Comparison of ENCODE assay signal across 23 mouse cellular contexts in genomic region chr10:8847974-8848373, GRCm38 (mm10). TPM values are rescaled to one million over a fixed set of nuclear protein-coding genes. Genes with fewer than 3 reads are reported as not detected.
DNase-seq lines count a peak whose midpoint lies in the region; ATAC-seq lines count a peak whose summit lies in the region.
"Had no signal": no experiment of that assay in that cellular context is flagged by ENCODE, and none has a peak within 500 bp of the region (broad histone marks: within the 10 kb centered on the region; RNA-seq: fewer than 3 reads in every experiment).

No protein-coding gene starts in this region.

- no peak overlapping the region for H3K4me3 ChIP-seq in forebrain, embryonic 14.5 days (ENCODE audit: low read depth, low read length)
- no peak overlapping the region for H3K4me3 ChIP-seq in forebrain, embryonic 10.5 days
- no peak overlapping the region for H3K4me3 ChIP-seq in neural tube, embryonic 11.5 days (ENCODE audit: low read depth, low read length)
- H3K4me3 ChIP-seq in limb, embryonic 10.5 days = no peak overlapping the region
- H3K4me3 ChIP-seq: embryonic facial prominence, embryonic 15.5 days; heart, embryonic 10.5 days; layer of hippocampus, adult 2 months; liver, embryonic 13.5 days; midbrain, embryonic 12.5 days; neural tube, embryonic 12.5 days; stomach, embryonic 15.5 days had no signal

- H3K4me1 ChIP-seq in forebrain, embryonic 14.5 days (ENCODE audit: control insufficient read depth, insufficient read depth, low read length) = no peaks in the 10 kb centered on the region
- H3K4me1 ChIP-seq in forebrain, embryonic 10.5 days = peaks cover 18% of the 10 kb centered on the region
- H3K4me1 ChIP-seq in neural tube, embryonic 11.5 days (ENCODE audit: control insufficient read depth, insufficient read depth, low read length) = no peaks in the 10 kb centered on the region
- peaks cover 44% of the 10 kb centered on the region for H3K4me1 ChIP-seq in limb, embryonic 10.5 days
- H3K4me1 ChIP-seq: embryonic facial prominence, embryonic 15.5 days; liver, embryonic 13.5 days; midbrain, embryonic 12.5 days; neural tube, embryonic 12.5 days; stomach, embryonic 15.5 days had no signal

- no peak overlapping the region for H3K27ac ChIP-seq in forebrain, embryonic 14.5 days (ENCODE audit: low read depth, low read length)
- H3K27ac ChIP-seq in forebrain, embryonic 10.5 days = no peak overlapping the region
- H3K27ac ChIP-seq in neural tube, embryonic 11.5 days (ENCODE audit: low read depth, low read length) = 0 out of 2 replicates have a peak overlapping the region, but pooled peaks have one; percentile 29
- H3K27ac ChIP-seq in limb, embryonic 10.5 days = 0 out of 2 replicates have a peak overlapping the region, but pooled peaks have one; percentile 2
- H3K27ac ChIP-seq: embryonic facial prominence, embryonic 15.5 days; heart, embryonic 10.5 days; layer of hippocampus, adult 2 months; liver, embryonic 13.5 days; midbrain, embryonic 12.5 days; neural tube, embryonic 12.5 days; stomach, embryonic 15.5 days had no signal

- intact Hi-C loops in left cerebral cortex, postnatal 36 days (cut with DNase I) = no loop called here

- peak; percentile 50 for DNase-seq in forebrain, embryonic 14.5 days (ENCODE audit: low spot score)
- no peak for DNase-seq in forebrain, embryonic 10.5 days (ENCODE audit: extremely low spot score, low spot score)
- DNase-seq in neural tube, embryonic 11.5 days (ENCODE audit: low spot score) = no peak
- DNase-seq in neural tube, embryonic 10.5 days (ENCODE audit: extremely low spot score, low spot score) = no peak
- DNase-seq in limb, embryonic 10.5 days (ENCODE audit: low spot score) = no peak
- DNase-seq in left cerebral cortex, postnatal 36 days (ENCODE audit: low spot score in 2 of 2) = no peak
- DNase-seq in layer of hippocampus, postnatal 10 days (ENCODE audit: low spot score in 2 of 2) = no peak
- DNase-seq: adrenal gland, postnatal 25 days; cerebellum, adult 9-11 months; kidney, adult 9 months; kidney, postnatal 14 days; liver, embryonic 13.5 days; lung, adult 2 months; lung, postnatal 14 days; thymus, adult 2 months; thymus, postnatal 4 days had no signal

- H3K4me2 ChIP-seq in forebrain, embryonic 14.5 days (ENCODE audit: low read length) = no peak overlapping the region
- no peak overlapping the region for H3K4me2 ChIP-seq in neural tube, embryonic 11.5 days (ENCODE audit: low read depth)
- H3K4me2 ChIP-seq: embryonic facial prominence, embryonic 15.5 days; liver, embryonic 13.5 days; midbrain, embryonic 12.5 days; neural tube, embryonic 12.5 days; stomach, embryonic 15.5 days had no signal

- no peaks in the 10 kb centered on the region for H3K36me3 ChIP-seq in forebrain, embryonic 14.5 days (ENCODE audit: control insufficient read depth, insufficient read depth, low read length)
- 0 out of 2 replicates have a peak, but pooled peaks cover 10% of the 10 kb centered on the region for H3K36me3 ChIP-seq in forebrain, embryonic 10.5 days (replicated peaks)
- no peaks in the 10 kb centered on the region for H3K36me3 ChIP-seq in neural tube, embryonic 11.5 days (ENCODE audit: control insufficient read depth, insufficient read depth, low read length)
- H3K36me3 ChIP-seq in limb, embryonic 10.5 days = peaks cover 53% of the 10 kb centered on the region
- H3K36me3 ChIP-seq: heart, embryonic 10.5 days; liver, embryonic 13.5 days; stomach, embryonic 15.5 days had no signal

- H3K27me3 ChIP-seq in forebrain, embryonic 14.5 days (replicated peaks; ENCODE audit: control insufficient read depth, insufficient read depth, low read length) = no peaks in the 10 kb centered on the region
- no peaks in the 10 kb centered on the region for H3K27me3 ChIP-seq in forebrain, embryonic 10.5 days (ENCODE audit: poor library complexity, severe bottlenecking)
- no peaks in the 10 kb centered on the region for H3K27me3 ChIP-seq in neural tube, embryonic 11.5 days (ENCODE audit: control insufficient read depth, insufficient read depth, low read length)
- no peaks in the 10 kb centered on the region for H3K27me3 ChIP-seq in limb, embryonic 10.5 days (ENCODE audit: low read depth, poor library complexity, severe bottlenecking)
- H3K27me3 ChIP-seq: embryonic facial prominence, embryonic 15.5 days; liver, embryonic 13.5 days; midbrain, embryonic 12.5 days; neural tube, embryonic 12.5 days; stomach, embryonic 15.5 days had no signal

- H3K9ac ChIP-seq in forebrain, embryonic 14.5 days (ENCODE audit: low read length) = no peak overlapping the region
- no peak overlapping the region for H3K9ac ChIP-seq in neural tube, embryonic 11.5 days (ENCODE audit: low read length)
- H3K9ac ChIP-seq: embryonic facial prominence, embryonic 15.5 days; liver, embryonic 13.5 days; midbrain, embryonic 12.5 days; neural tube, embryonic 12.5 days; stomach, embryonic 15.5 days had no signal

- WGBS in forebrain, embryonic 14.5 days = 47% methylated on average over 4 of the region's 4 CpGs
- WGBS in forebrain, embryonic 10.5 days = 70% methylated on average over 4 of the region's 4 CpGs
- 53% methylated on average over 4 of the region's 4 CpGs for WGBS in neural tube, embryonic 11.5 days
- 41% methylated on average over 4 of the region's 4 CpGs for WGBS in limb, embryonic 10.5 days

- ATAC-seq in forebrain, embryonic 14.5 days = peak; percentile 32; the same call in 1 of the 2 replicates
- no peak for ATAC-seq in neural tube, embryonic 11.5 days (ENCODE audit: insufficient read depth, low FRiP score, low TSS enrichment)
- ATAC-seq: intestine, embryonic 16.5 days had no signal

- no peaks in the 10 kb centered on the region for H3K9me3 ChIP-seq in forebrain, embryonic 14.5 days (replicated peaks; ENCODE audit: control insufficient read depth, low read length)
- no peaks in the 10 kb centered on the region for H3K9me3 ChIP-seq in forebrain, embryonic 10.5 days
- no peaks in the 10 kb centered on the region for H3K9me3 ChIP-seq in neural tube, embryonic 11.5 days (ENCODE audit: control insufficient read depth, low read length)
- H3K9me3 ChIP-seq in limb, embryonic 10.5 days (replicated peaks) = no peaks in the 10 kb centered on the region
- H3K9me3 ChIP-seq: embryonic facial prominence, embryonic 15.5 days; heart, embryonic 10.5 days; liver, embryonic 13.5 days; midbrain, embryonic 12.5 days; neural tube, embryonic 12.5 days; stomach, embryonic 15.5 days had no signal

RNA-seq across cellular contexts. Expression of gene Sash1, which starts 37.9 kb away (rescaled TPM):
- polyA plus RNA-seq in forebrain, embryonic 14.5 days (2014; fragmentation: Nextera tagmentation; extraction: Ambion mirVana) = 1.9 and 2.2 TPM in 2 replicates
- 2.6 and 2.8 TPM in 2 replicates for polyA plus RNA-seq in forebrain, embryonic 10.5 days (2016; fragmentation: Nextera tagmentation; extraction: Ambion mirVana)
- polyA plus RNA-seq in neural tube, embryonic 11.5 days (2014; fragmentation: Nextera tagmentation; extraction: Ambion mirVana) = 3.7 and 4.5 TPM in 2 replicates
- 4.3 and 4.7 TPM in 2 replicates for polyA plus RNA-seq in limb, embryonic 10.5 days (2016; fragmentation: Nextera tagmentation; extraction: Ambion mirVana)
- total RNA-seq in left cerebral cortex, postnatal 36 days (2021) = 10 to 100 TPM; 47.9 to 50.6 TPM
- 100 to 1,000 TPM in 1 of 2 experiments, 10 to 100 TPM in 1; 92.0 to 101 TPM for total RNA-seq in layer of hippocampus, postnatal 10 days (2021)

Comparison
In these comparisons a context has a peak if more than half of its experiments do, and no peak if none do; other contexts are left out.
1. H3K27ac ChIP-seq: peak in neural tube, embryonic 11.5 days (single experiment) and limb, embryonic 10.5 days (single experiment); none in forebrain, embryonic 14.5 days (single experiment) and forebrain, embryonic 10.5 days (single experiment).